Mouse (Mus musculus) retina, embryonic 14.5 days (tissue): ENCODE results near the gene Tor1aip1.

Experiments
- DNase-seq: peaks from one replicate; pipeline ENCODE4 v3.0.0-alpha.2; 2015; ENCODE audit warnings: low spot score

The Tor1aip1 gene

GRCm38 (mm10) chr1:156033921-156034320 lies 2.4 kb downstream of the Tor1aip1 start:
- DNase-seq = no peak

- no peak for DNase-seq
These were observed 7.8 kb downstream of the Tor1aip1 start for GRCm38 (mm10) chr1:156028340-156028975.

GRCm38 (mm10) chr1:156027849-156028248 lies 8.4 kb downstream of the Tor1aip1 start:
- DNase-seq = no peak

DNA sequence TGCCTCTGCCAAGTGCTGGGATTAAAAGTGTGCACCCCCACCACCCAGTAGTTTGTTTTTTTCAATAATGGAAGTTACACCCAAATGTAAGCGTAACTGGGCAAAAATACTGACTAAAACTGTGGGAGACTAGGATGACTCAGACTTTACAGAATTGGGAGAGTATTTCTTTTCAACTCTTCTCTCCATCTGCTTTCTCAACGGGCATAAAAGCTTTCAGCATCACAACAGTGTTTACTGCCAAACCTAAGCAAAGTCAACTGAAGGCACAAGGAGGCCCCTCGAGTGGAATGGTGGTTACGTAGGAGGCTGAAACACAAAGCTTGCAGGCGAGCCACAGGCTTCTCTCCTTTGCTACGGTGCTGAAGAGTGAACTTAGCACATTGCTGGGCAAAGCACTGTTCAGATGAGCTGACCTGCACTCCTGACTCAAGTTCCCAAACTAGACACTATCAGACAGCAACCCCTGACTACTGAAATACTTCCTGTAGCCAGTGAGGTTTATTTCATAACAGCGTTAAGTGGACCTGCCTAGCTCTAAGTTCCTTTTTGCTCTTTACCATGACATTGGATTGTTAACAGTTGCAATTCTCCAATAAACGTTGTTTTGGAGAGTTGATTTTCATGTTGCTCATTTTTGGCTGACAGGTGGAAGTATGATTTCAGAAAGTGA lies 11.3 kb downstream of the Tor1aip1 start:
- DNase-seq = no peak

- DNase-seq = no peak
These were observed 15.9 kb downstream of the Tor1aip1 start for GRCm38 (mm10) chr1:156020402-156020801.

- DNase-seq = no peak
These were observed 16.5 kb downstream of the Tor1aip1 start for GRCm38 (mm10) chr1:156019800-156020199.

DNA sequence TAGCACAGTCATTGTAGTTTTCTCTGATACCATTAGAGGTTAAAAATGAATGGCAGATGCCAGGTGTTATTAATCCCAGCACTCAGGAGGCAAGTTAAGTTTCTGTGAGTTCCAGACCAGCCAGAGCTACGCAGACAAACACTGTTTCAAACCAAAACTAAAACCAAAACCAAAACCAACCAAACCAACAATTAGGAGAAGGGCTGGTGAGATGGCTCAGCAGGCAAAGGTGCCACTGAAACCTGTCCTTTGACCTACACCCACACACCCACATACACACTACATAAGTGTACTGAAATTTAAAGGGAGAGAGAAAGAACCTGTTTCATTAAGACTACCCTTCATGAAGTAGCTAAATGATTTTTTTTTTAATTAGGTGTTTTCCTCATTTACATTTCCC lies 27.3 kb downstream of the Tor1aip1 start:
- DNase-seq = no peak

- no peak for DNase-seq
These were observed 30.4 kb downstream of the Tor1aip1 start for GRCm38 (mm10) chr1:156005906-156006305.

GRCm38 (mm10) chr1:156003201-156003935 lies 32.9 kb downstream of the Tor1aip1 start:
- DNase-seq = no peak

DNA sequence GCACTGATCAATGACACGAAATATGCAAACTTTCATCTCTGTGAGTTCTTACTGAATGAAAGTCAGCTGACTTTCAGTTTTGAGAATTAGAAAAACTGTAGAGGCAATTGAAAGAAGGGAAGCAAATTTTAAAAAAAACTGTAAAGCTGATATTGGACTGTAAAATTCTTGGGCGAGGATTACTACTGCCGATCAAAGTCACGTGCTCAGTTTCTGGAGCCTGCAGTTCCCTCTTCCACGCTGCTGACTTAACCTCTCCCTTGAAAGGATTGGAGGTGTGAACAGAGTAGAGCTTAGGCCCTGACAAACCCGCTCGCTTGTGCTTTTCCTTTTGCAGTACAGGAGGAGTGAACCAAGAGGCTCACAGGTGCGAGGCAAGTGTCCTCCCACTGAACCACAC lies 33.9 kb downstream of the Tor1aip1 start:
- DNase-seq = no peak

- no peak for DNase-seq
These were observed 40.7 kb downstream of the Tor1aip1 start for GRCm38 (mm10) chr1:155995612-155996011.

DNA sequence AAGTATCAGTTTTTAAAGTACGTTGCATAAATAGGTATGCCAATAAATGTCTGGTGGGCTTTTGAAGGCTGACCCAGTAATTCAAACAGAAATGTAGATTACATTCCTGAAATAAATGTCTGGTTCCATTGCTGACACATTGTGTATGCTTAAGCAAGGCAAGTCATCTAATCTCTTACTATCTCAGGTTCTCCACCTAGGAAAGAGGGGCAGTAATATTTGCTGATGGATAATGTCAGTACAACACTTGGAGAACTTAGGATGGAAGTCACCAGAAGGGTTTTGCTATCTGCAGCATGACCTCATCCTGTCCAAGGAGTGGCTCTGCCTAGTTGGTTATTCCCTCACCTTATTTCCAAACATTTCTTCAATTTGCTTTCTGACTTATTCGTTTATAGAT lies 41.8 kb downstream of the Tor1aip1 start:
- no peak for DNase-seq

DNA sequence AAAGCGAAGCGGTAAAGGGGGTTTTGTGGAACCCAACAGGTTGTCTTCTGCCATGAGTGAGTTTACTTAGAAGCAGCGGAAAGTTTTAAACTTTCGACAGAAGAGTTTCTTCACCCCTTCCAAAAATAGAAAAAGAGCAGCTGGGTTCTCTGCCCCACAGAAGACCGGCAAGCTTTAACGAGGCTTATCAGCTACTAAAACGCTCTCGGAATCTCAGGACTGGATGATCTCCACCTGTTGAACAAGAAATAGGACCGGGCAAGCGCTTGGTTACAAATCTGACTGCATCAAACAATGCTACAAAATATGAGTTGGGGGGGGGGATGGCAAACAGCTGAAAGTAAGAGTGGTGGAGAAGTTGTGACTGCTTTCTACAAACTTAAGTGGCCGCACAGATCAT lies 45.9 kb downstream of the Tor1aip1 start:
- DNase-seq = no peak

DNA sequence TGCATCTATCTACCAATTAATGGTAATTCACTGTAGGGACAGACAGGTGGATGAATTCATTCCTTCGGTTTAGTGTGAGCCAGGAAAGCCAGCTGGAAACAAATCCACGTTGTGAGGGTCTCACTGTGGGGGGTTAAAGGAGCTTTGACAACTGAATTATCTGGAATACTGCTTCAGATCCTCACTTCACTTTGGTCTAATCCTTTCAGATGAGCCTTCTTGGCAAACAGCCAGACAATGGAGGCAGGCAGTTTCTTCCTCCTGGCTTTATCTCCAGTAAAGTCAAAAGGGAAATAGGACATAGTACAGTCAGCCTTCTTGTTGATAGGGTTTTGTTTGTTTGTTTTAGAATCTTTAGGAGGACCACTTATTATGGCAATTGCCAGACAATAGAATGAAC lies 46.9 kb downstream of the Tor1aip1 start:
- peak; percentile 71 for DNase-seq

GRCm38 (mm10) chr1:155987625-155988024 lies 48.7 kb downstream of the Tor1aip1 start:
- no peak for DNase-seq

GRCm38 (mm10) chr1:155974931-155975330 lies 61.3 kb downstream of the Tor1aip1 start:
- DNase-seq = no peak

GRCm38 (mm10) chr1:155973719-155974379 lies 62.4 kb downstream of the Tor1aip1 start:
- no peak for DNase-seq

GRCm38 (mm10) chr1:155973068-155973718 lies 63.1 kb downstream of the Tor1aip1 start, which contains the start of gene Cep350:
Gene Cep350, minus strand, starts transcription at chr1:155973255.
- DNase-seq = peak; percentile 97

DNA sequence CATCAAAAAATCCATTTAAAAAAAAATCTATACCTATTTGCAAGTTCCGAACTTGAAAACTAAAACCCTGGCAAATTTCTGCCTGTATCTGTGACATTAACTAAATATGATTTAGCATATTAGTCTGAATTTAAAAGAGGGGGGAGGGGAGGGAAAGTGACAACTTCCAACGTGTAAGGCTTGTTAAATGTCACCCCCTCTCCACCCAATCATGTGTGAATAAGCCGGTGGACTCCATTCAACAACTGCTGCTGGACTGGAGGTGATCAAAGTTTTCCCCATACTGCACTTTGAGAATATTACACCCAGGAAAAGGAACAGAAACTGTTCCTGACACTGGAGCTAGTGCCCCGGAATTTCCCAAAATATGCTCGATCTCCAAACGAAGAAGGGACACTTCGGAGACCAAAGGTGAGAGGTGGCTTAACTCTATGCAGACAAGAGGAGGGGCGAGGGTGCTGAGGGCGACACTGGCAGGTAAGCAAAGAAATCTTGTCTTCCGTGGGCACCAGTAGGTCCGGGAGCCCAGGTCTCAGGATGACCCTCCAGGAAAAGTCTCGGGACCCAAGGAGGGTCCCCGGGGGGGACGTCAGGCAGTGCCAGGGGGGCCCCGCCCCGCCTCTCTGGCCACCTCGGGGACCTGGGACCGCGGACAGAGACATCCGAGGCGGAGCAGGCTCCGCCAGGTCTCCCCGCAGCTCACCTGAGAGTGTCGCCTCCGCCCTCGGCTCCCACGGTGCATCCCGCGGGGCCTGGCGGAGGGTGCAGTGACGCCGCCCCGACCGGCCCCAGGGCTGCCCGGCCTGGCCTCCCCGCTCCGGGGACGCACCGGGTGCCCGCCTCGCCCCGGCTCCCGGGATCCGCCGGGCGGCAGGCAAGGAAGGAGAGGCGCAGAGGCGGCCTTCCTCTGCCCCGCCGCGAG lies 63.9 kb downstream of the Tor1aip1 start:
- DNase-seq = peak; percentile 34
